ENCODE assay signal across 11 mouse cellular contexts in the genomic region with DNA sequence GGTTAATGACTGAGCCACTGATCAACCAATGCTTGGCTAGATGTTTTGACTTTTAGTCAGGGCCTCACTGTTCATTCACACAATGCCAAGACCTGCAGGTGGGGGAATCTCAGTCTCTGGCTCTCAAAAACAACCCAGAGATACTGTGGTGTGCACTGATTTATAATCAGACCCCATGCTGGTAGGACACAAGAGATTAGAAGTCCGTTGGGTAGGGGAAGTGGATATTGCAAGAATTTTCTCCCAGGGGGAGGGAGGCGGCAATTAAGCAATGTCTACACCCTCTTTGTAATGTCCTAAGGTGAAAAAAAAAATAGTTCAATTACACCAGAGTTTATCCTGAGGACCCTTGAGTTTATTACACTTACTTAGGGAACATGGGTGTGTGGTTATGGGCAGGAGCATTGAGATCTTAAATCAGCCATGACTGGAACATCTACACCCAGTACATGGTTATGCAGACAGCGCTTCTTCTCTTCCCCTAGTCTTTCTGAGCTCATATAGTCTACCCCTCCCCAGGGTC.
"Had no signal": no experiment of that assay in that cellular context is flagged by ENCODE, and none has a peak within 500 bp of the region (broad histone marks: within the 10 kb centered on the region; RNA-seq: fewer than 3 reads in every experiment).

No protein-coding gene starts in this region.

- H3K4me3 ChIP-seq: hindbrain, embryonic 15.5 days; limb, embryonic 15.5 days; liver, embryonic 12.5 days; lung, embryonic 15.5 days; midbrain, embryonic 12.5 days; neural tube, embryonic 13.5 days had no signal

- H3K9ac ChIP-seq: hindbrain, embryonic 15.5 days; limb, embryonic 15.5 days; liver, embryonic 12.5 days; lung, embryonic 15.5 days; midbrain, embryonic 12.5 days; neural tube, embryonic 13.5 days had no signal

- ATAC-seq: liver, embryonic 12.5 days; midbrain, embryonic 16.5 days had no signal

- H3K9me3 ChIP-seq: hindbrain, embryonic 15.5 days; limb, embryonic 15.5 days; liver, embryonic 12.5 days; lung, embryonic 15.5 days; midbrain, embryonic 12.5 days; neural tube, embryonic 13.5 days had no signal

- H3K36me3 ChIP-seq: hindbrain, embryonic 15.5 days; limb, embryonic 15.5 days; liver, embryonic 12.5 days; lung, embryonic 15.5 days; midbrain, embryonic 12.5 days; neural tube, embryonic 13.5 days had no signal

- H3K27ac ChIP-seq: hindbrain, embryonic 15.5 days; limb, embryonic 15.5 days; liver, embryonic 12.5 days; lung, embryonic 15.5 days; midbrain, embryonic 12.5 days; neural tube, embryonic 13.5 days had no signal

- H3K27me3 ChIP-seq: hindbrain, embryonic 15.5 days; lung, embryonic 15.5 days had no signal

- DNase-seq: lung, postnatal 4 days; retina, postnatal 1 day; thymus, adult 2 months; thymus, postnatal 25 days had no signal

- H3K4me2 ChIP-seq: hindbrain, embryonic 15.5 days; limb, embryonic 15.5 days; liver, embryonic 12.5 days; lung, embryonic 15.5 days; midbrain, embryonic 12.5 days; neural tube, embryonic 13.5 days had no signal
